Mouse (Mus musculus) kidney, adult 9 months (tissue): ENCODE measurements at regions not wholly inside any gene's neighbourhood (a gene's known extent, or its start where the extent isn't known, plus 50 kb on each side); places are given as distances from the start of the nearest gene placed in this dataset.

Experiments
- DNase-seq: peaks from one replicate; pipeline ENCODE4 v3.0.0; 2022

- no peak for DNase-seq
Observed at GRCm38 (mm10) chrX:99541916-99542315, 70.8 kb upstream of the Pja1 start.

GRCm38 (mm10) chrX:99540087-99540576, 69.1 kb upstream of the Pja1 start:
- DNase-seq, result no peak

- DNase-seq, result peak; percentile 23
Observed at GRCm38 (mm10) chrX:99539684-99540083, 68.6 kb upstream of the Pja1 start.

- DNase-seq, result no peak
Observed at GRCm38 (mm10) chrX:99537814-99538213, 66.7 kb upstream of the Pja1 start.

- peak; percentile 38 for DNase-seq
Observed at GRCm38 (mm10) chrX:99534922-99535321, 63.8 kb upstream of the Pja1 start.

- DNase-seq, result peak; percentile 38
Observed at GRCm38 (mm10) chrX:99531154-99531553, 60.1 kb upstream of the Pja1 start.

- DNase-seq, result no peak
Observed at GRCm38 (mm10) chrX:99530511-99530910, 59.4 kb upstream of the Pja1 start.

GRCm38 (mm10) chrX:99523306-99523705, 52.2 kb upstream of the Pja1 start:
- DNase-seq, result no peak

- DNase-seq, result peak; percentile 65
Observed at GRCm38 (mm10) chrX:99522830-99523229, 51.8 kb upstream of the Pja1 start.

GRCm38 (mm10) chrX:99522289-99522688, 51.2 kb upstream of the Pja1 start:
- no peak for DNase-seq

- no peak for DNase-seq
Observed at GRCm38 (mm10) chrX:99521866-99522265, 50.8 kb upstream of the Pja1 start.
